Mouse (Mus musculus) kidney, adult 8-10 months (tissue): ENCODE results near the gene Kprp.
"Not testable (repeated sequence)": the region's sequence is repeated elsewhere in the genome, so short reads cannot be mapped to it uniquely, and the experiment has no call there.

Source experiments
- DNase-seq, 2 experiments: peaks; one replicate each; pipeline ENCODE4 v3.0.0; 2022

Gene Kprp

DNA sequence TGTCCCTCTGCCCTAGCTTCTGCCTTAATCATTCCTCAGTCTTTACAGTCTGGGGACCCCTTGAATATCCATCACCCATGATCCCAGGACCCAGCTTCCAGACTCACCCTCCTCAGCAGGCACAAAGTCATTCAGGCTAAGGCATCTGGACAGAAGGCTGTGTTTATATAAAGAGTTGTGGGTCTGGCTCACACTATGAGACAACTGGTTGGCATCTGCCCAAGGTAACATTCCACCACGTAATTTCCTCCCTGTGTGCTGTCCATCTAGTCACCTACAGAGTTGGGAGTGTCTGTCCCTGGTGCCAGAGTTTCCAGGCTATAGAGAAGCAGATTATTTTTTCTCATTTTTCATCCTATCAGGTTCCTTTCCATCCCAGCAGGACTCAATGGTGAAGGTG, at the start of gene Kprp:
TSS of gene Kprp (minus strand) at position 140 of the 400 bp plus-strand sequence.
- DNase-seq: no peak

- DNase-seq: no peak
These were observed 47.1 kb upstream of the Kprp start for GRCm38 (mm10) chr3:92874180-92874579.

GRCm38 (mm10) chr3:92870116-92870515, 43.1 kb upstream of the Kprp start, which contains the start of gene 2310050C09Rik:
TSS of gene 2310050C09Rik (minus strand) at chr3:92870216.
- DNase-seq: no peak

- no peak for DNase-seq
These were observed 24.1 kb upstream of the Kprp start, which contains the start of gene Lce1l for GRCm38 (mm10) chr3:92851186-92851585. TSS of gene Lce1l (minus strand) at chr3:92851286.

DNA sequence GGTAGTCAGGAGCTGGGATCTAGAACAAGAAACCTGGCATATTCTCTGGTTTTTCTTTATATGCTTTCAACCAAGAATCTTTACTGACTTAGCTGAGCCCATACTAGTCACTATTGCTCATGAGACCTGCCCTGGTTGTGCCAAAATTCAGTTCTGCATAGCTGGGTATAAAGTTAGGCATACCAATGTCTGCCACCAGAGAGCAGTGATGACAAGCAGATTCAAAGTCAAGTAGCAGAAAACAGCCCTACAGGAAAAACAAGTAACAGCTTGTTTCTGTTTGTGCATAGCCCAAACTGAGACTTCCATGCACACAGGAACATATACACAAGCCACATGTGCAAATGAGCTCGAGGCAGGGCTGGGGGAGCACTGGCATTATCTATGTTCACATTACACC, 1.2 kb downstream of the Kprp start:
- DNase-seq: no peak

GRCm38 (mm10) chr3:92816036-92816435, 11.0 kb downstream of the Kprp start:
- DNase-seq: not testable (repeated sequence)

GRCm38 (mm10) chr3:92815581-92815980, 11.5 kb downstream of the Kprp start:
- DNase-seq: no peak

GRCm38 (mm10) chr3:92807791-92808190, 19.3 kb downstream of the Kprp start, which contains the start of gene Lce1k:
TSS of gene Lce1k (minus strand) at chr3:92807891.
- DNase-seq: no peak

DNA sequence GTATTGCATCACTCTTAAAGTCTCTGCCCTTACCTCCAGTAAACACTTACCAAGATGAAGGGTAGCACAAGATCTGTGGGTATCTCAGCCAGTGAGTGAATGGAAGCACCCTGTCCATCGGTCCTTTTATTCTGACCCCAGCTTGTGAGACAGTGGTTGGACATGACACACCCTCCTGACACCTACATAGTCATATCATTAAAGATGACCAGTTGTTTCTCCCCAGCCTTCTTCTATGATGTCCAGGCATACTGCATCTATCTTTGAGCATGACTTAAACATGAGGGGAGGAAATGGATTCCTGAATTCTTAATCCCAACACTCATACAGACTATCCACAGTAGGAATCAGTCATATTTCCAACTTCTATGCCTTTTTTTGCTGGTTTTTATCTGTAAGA, 36.6 kb downstream of the Kprp start, which contains the start of gene Lce1j:
TSS of gene Lce1j (minus strand) at position 101 of the 400 bp plus-strand sequence.
- no peak for DNase-seq

GRCm38 (mm10) chr3:92778799-92779198, 48.2 kb downstream of the Kprp start, which contains the start of gene Lce1i:
TSS of gene Lce1i (minus strand) at chr3:92778899.
- DNase-seq: no peak
